Mouse (Mus musculus): Measurements from ENCODE around the gene Rnf40.

Rnf40 gene

GRCm38 (mm10) chr7:127649206-127649605 is 60.6 kb downstream of the Rnf40 start:
- no peak for DNase-seq (ENCODE audit: low spot score)

- no peak for DNase-seq (ENCODE audit: low spot score)
Observed at GRCm38 (mm10) chr7:127651624-127652023, 63.1 kb downstream of the Rnf40 start.

GRCm38 (mm10) chr7:127652050-127652449 is 63.5 kb downstream of the Rnf40 start:
- DNase-seq (ENCODE audit: low spot score): peak; percentile 57

- no peak for DNase-seq (ENCODE audit: low spot score)
Observed at GRCm38 (mm10) chr7:127654318-127654717, 65.8 kb downstream of the Rnf40 start.

Measured in yolk sac, embryonic 10.5 days (tissue).